Mouse (Mus musculus): ENCODE measurements around the gene Mvb12b. TPM values are rescaled to one million over a fixed set of nuclear protein-coding genes. Genes with fewer than 3 reads are reported as not detected.

Mvb12b gene
- polyA plus RNA-seq, 1 experiment from 2014 or later: 24.0 TPM

DNA sequence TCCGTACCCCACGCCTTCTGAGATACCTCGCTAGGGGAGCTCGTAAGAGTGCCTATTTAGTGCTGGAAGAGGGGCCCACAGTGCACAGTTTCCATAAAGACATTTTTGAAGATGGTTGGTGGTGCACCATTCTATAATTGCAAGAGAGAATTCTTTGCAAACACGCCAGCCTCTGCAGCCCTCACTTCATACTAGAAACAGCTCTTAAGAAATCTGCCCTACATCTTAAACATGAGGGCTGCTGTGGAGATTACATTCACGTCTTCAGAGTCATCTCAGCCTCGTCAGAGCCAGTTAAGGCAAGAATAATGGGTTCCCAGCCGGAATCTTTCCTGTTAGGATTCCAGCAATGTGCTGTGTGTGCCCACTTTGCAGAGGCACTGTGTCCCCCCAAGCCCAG lies 52.7 kb downstream of the Mvb12b start:
- DNase-seq (ENCODE audit: low spot score) (no peak), ATAC-seq (replicated peaks; ENCODE audit: low FRiP score, low read depth) (no peak)
- Histone ChIP-seq H3K27ac (no peak overlapping the region), H3K4me2 (ENCODE audit: low read length) (no peak overlapping the region), H3K4me1 (replicated peaks; ENCODE audit: insufficient read depth, low read length) (no peaks in the 10 kb centered on the region), H3K36me3 (ENCODE audit: insufficient read depth, low read length) (0 out of 2 replicates have a peak, but pooled peaks cover 12% of the 10 kb centered on the region), H3K27me3 (ENCODE audit: insufficient read depth, low read length) (no peaks in the 10 kb centered on the region), H3K9ac (ENCODE audit: low read depth, low read length) (no peak overlapping the region), H3K4me3 (replicated peaks; ENCODE audit: low read depth, low read length) (no peak overlapping the region), H3K9me3 (replicated peaks; ENCODE audit: low read length) (no peaks in the 10 kb centered on the region)
- WGBS: 89% methylated on average over 8 of the region's 8 CpGs
- no peak for TF ChIP-seq CTCF (IDR thresholded peaks at IDR 0.05; ENCODE audit: low read depth)

DNA sequence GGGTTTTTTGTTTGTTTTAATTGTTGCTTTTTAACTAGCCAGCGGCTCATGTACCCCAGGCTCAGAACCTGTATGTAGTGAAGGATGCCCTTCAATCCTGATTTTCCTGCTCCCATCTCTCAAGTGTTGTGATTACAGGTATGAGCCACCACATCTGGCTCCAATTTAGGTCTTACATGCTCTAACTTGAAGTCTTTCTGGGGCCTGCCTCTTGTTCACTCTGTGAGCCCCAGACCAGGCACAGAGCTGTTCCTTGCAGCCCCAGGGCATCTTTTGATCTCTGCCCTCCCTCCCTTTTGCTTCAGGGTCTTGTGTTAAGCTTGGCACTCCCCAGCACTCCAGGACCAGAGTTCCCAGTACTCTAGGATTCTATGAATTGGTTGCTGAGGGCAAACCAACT lies 53.8 kb downstream of the Mvb12b start:
- no peak for TF ChIP-seq CTCF (IDR thresholded peaks at IDR 0.05; ENCODE audit: low read depth)
- H3K36me3 ChIP-seq (ENCODE audit: insufficient read depth, low read length): 0 out of 2 replicates have a peak, but pooled peaks cover 12% of the 10 kb centered on the region

DNA sequence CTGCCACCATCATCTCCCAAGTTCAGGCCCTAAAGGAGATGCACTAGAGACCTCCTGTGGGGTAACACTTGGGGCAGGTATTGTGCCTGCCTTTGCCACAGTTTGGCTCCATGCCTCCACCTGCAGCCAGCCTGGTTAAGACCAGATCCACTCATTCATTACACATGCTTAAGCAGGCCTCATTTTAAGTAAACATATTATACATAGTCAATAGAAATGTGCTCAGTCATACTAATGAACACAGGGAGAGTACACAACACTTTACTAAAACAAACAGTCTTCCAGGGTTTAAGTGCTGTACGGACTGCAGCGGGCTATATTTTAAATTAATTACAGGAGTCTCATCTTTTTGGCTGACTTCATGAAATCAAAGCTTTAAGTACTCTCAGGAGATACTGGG lies 57.9 kb downstream of the Mvb12b start:
- no peak overlapping the region for H3K4me2 ChIP-seq (ENCODE audit: low read length)
- no peak for DNase-seq (ENCODE audit: low spot score)
- no peaks in the 10 kb centered on the region for H3K27me3 ChIP-seq (ENCODE audit: insufficient read depth, low read length)
- H3K36me3 ChIP-seq (ENCODE audit: insufficient read depth, low read length): 0 out of 2 replicates have a peak, but pooled peaks cover 15% of the 10 kb centered on the region
- H3K9ac ChIP-seq (ENCODE audit: low read depth, low read length): no peak overlapping the region
- H3K4me3 ChIP-seq (replicated peaks; ENCODE audit: low read depth, low read length): no peak overlapping the region
- H3K27ac ChIP-seq: no peak overlapping the region
- H3K9me3 ChIP-seq (replicated peaks; ENCODE audit: low read length): no peaks in the 10 kb centered on the region
- 72% methylated on average over 2 of the region's 2 CpGs for WGBS
- no peaks in the 10 kb centered on the region for H3K4me1 ChIP-seq (replicated peaks; ENCODE audit: insufficient read depth, low read length)
- ATAC-seq (replicated peaks; ENCODE audit: low FRiP score, low read depth): no peak
- no peak for TF ChIP-seq CTCF (IDR thresholded peaks at IDR 0.05; ENCODE audit: low read depth)

More for the DNA sequence above, 53.8 kb downstream of the Mvb12b start:
- Histone ChIP-seq H3K27ac (no peak overlapping the region), H3K9ac (ENCODE audit: low read depth, low read length) (no peak overlapping the region), H3K9me3 (replicated peaks; ENCODE audit: low read length) (no peaks in the 10 kb centered on the region), H3K4me1 (replicated peaks; ENCODE audit: insufficient read depth, low read length) (no peaks in the 10 kb centered on the region), H3K4me3 (replicated peaks; ENCODE audit: low read depth, low read length) (no peak overlapping the region), H3K4me2 (ENCODE audit: low read length) (no peak overlapping the region), H3K27me3 (ENCODE audit: insufficient read depth, low read length) (no peaks in the 10 kb centered on the region)
- WGBS: 91% methylated on average over 1 of the region's 1 CpGs
- no peak for ATAC-seq (replicated peaks; ENCODE audit: low FRiP score, low read depth)
- DNase-seq (ENCODE audit: low spot score): no peak

DNA sequence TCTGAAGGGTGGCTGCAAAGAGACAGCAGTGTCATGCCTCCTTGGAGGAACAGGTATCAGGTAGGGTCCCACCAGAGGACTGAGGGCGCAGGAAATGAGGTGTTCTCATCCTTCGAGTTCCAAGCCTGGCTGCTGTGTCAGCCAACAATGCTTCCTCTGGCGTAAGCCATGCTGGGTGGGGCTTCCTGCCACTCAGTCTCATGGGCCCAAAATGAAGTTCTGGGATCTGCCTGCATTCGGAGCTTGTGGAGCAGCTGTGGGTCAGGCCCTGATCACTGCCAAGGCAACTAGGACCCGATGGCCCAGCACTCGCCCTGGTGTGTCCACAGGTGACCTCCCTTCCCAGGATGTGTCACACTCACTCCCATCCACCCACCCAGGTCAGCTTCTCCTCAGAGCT lies 61.0 kb downstream of the Mvb12b start:
- Histone ChIP-seq H3K4me2 (ENCODE audit: low read length) (no peak overlapping the region), H3K4me3 (replicated peaks; ENCODE audit: low read depth, low read length) (no peak overlapping the region), H3K9me3 (replicated peaks; ENCODE audit: low read length) (no peaks in the 10 kb centered on the region), H3K27ac (no peak overlapping the region), H3K9ac (ENCODE audit: low read depth, low read length) (no peak overlapping the region), H3K4me1 (replicated peaks; ENCODE audit: insufficient read depth, low read length) (no peaks in the 10 kb centered on the region), H3K27me3 (ENCODE audit: insufficient read depth, low read length) (no peaks in the 10 kb centered on the region), H3K36me3 (ENCODE audit: insufficient read depth, low read length) (peaks cover 19% of the 10 kb centered on the region; the same call in 1 of the 2 replicates)
- no peak for DNase-seq (ENCODE audit: low spot score)
- WGBS: 80% methylated on average over 6 of the region's 6 CpGs
- no peak for ATAC-seq (replicated peaks; ENCODE audit: low FRiP score, low read depth)
- no peak for TF ChIP-seq CTCF (IDR thresholded peaks at IDR 0.05; ENCODE audit: low read depth)

DNA sequence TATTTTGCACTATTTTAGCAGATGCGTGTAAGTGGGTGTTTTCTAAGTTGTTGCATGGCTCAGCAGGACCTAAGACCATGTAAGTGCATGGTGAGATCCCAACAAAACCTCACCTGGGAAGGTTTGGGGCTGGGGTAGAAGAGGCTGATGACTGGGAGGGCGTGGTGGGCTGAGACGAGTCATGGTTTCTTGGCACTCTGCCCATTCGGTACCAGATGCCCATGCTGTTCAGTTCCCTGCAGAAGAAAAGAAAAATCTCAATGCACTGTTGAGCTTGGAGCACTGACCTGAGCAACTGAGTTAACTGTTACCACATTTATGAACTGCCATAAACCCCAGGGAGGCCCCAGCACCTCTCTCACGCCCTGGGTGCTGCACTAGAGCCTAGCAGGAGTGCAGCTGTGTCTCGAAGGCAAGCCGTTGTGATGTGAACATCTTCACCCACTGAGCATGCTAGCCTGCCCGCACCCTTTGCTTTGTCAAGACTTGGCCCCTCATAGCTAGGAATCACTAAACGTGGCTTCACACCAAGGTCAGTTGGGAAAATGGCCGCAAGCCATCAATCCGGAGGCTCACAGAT lies 62.7 kb downstream of the Mvb12b start:
- Histone ChIP-seq H3K27ac (no peak overlapping the region), H3K4me3 (replicated peaks; ENCODE audit: low read depth, low read length) (no peak overlapping the region), H3K36me3 (ENCODE audit: insufficient read depth, low read length) (peaks cover 28% of the 10 kb centered on the region; the same call in 1 of the 2 replicates), H3K4me1 (replicated peaks; ENCODE audit: insufficient read depth, low read length) (no peaks in the 10 kb centered on the region), H3K9me3 (replicated peaks; ENCODE audit: low read length) (no peaks in the 10 kb centered on the region), H3K27me3 (ENCODE audit: insufficient read depth, low read length) (no peaks in the 10 kb centered on the region), H3K9ac (ENCODE audit: low read depth, low read length) (no peak overlapping the region), H3K4me2 (ENCODE audit: low read length) (no peak overlapping the region)
- DNase-seq (ENCODE audit: low spot score): no peak
- WGBS: 81% methylated on average over 11 of the region's 11 CpGs
- TF ChIP-seq CTCF (IDR thresholded peaks at IDR 0.05; ENCODE audit: low read depth): no peak
- no peak for ATAC-seq (replicated peaks; ENCODE audit: low FRiP score, low read depth)

DNA sequence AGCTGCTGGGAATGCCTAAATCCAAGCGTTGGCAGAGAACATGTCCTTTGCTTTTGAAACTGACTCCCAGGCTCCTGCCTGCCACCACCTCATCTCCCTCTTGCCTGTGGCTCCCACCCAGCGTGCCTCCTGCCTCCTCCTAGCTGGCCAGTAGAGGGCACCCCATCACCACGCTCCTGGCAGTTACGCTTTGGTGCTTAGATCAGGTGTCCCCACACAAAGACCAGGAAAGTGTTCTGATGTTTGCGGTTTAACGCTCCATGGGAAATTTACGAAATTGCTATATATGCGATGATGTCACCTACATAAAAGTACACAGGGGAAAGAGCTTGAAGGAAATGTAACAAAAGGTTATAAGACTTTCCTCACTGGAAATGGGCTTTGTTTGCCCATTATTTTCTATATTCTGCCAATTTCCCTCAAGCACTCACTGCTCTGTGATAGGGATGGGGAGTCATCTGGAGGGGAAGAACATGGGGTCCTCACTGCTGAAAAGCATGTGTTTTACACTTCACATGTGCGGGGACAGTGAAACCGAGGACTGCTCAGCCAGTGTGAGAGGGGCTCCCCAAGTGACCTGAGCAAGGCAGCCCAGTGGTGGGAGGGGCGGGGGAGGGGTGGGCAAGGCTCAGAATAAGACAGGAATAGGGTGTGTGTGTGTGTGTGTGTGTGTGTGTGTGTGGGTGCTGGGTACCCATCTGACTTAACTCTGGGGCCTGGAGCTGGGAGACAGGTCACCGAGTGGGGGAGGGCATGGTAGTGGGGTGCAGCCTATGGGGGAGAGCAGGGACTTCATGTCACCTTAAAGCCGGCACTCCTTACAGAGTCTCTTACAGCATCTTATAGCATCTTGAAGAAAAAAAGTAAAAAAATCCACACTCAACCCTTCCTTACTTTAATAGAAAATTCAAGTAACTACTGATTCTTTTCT lies 65.8 kb downstream of the Mvb12b start:
- Histone ChIP-seq H3K4me1 (replicated peaks; ENCODE audit: insufficient read depth, low read length) (no peaks in the 10 kb centered on the region), H3K27me3 (ENCODE audit: insufficient read depth, low read length) (no peaks in the 10 kb centered on the region), H3K4me2 (ENCODE audit: low read length) (no peak overlapping the region), H3K9ac (ENCODE audit: low read depth, low read length) (no peak overlapping the region), H3K4me3 (replicated peaks; ENCODE audit: low read depth, low read length) (no peak overlapping the region), H3K36me3 (ENCODE audit: insufficient read depth, low read length) (peaks cover 38% of the 10 kb centered on the region; the same call in 1 of the 2 replicates), H3K27ac (no peak overlapping the region), H3K9me3 (replicated peaks; ENCODE audit: low read length) (no peaks in the 10 kb centered on the region)
- ATAC-seq (replicated peaks; ENCODE audit: low FRiP score, low read depth) (peak; percentile 65; the same call in 1 of the 2 replicates), DNase-seq (ENCODE audit: low spot score) (peak; percentile 92)
- WGBS: 30% methylated on average over 13 of the region's 13 CpGs
- peak; percentile 100 for TF ChIP-seq CTCF (IDR thresholded peaks at IDR 0.05; ENCODE audit: low read depth)
